Mouse (Mus musculus): ENCODE results near the gene Dock4. TPM values are rescaled to one million over a fixed set of nuclear protein-coding genes. Genes with fewer than 3 reads are reported as not detected.

Dock4 gene
- polyA plus RNA-seq, 1 experiment from 2014 or later: 34.6 TPM

DNA sequence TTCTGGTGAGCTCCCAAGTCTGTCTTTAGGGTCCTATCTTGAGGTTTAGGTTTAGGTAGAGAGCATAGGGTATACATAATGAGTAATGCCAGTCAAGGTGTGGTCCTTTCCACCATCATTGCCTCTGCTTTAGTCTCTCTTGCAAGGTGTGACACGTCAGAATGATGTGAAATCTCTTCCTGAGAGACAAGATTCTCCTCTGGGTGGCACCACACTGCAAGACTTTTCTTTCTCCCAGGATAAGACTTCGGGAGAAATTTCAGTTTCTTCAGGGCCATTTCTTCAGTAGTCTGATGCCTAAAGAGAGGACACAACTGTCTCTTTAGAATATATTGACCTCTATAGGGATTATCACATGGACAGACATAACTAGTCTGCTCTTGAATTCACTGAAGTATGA lies 282.6 kb downstream of the Dock4 start:
- H3K9ac ChIP-seq (replicated peaks): no peak overlapping the region
- H3K4me1 ChIP-seq: no peaks in the 10 kb centered on the region
- H3K27me3 ChIP-seq (replicated peaks): no peaks in the 10 kb centered on the region
- H3K36me3 ChIP-seq: peaks cover 10% of the 10 kb centered on the region; the same call in 1 of the 2 replicates
- no peak overlapping the region for H3K4me2 ChIP-seq
- 78% methylated on average over 2 of the region's 2 CpGs for WGBS
- no peak overlapping the region for H3K27ac ChIP-seq (replicated peaks)
- ATAC-seq (ENCODE audit: low FRiP score): no peak
- no peak overlapping the region for H3K4me3 ChIP-seq (replicated peaks)
- H3K9me3 ChIP-seq (replicated peaks): no peaks in the 10 kb centered on the region

DNA sequence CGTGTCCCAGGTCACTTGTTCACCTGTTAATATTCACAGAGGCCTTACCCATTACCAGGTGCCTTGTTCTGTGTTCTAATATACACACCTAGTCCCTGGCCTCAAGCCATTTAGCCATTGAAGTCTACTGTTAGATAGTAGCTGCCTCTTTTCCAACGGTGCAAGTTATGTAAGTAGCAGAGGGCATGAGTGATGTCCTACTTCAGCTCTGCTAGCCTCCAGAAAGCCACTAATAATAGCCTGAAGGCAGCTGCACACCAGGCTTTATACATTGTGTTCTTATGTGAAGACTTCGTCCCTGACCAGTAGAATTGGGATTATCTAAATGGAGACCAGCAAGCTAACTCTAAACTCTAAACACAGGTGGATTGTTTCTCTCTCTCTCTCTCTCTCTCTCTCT lies 285.0 kb downstream of the Dock4 start:
- H3K9me3 ChIP-seq (replicated peaks): no peaks in the 10 kb centered on the region
- WGBS: 81% methylated on average over 3 of the region's 3 CpGs
- no peak overlapping the region for H3K9ac ChIP-seq (replicated peaks)
- ATAC-seq (ENCODE audit: low FRiP score): no peak
- no peaks in the 10 kb centered on the region for H3K4me1 ChIP-seq
- H3K4me2 ChIP-seq: no peak overlapping the region
- peaks cover 12% of the 10 kb centered on the region; the same call in 1 of the 2 replicates for H3K36me3 ChIP-seq
- H3K27ac ChIP-seq (replicated peaks): no peak overlapping the region
- no peak overlapping the region for H3K4me3 ChIP-seq (replicated peaks)
- no peaks in the 10 kb centered on the region for H3K27me3 ChIP-seq (replicated peaks)

DNA sequence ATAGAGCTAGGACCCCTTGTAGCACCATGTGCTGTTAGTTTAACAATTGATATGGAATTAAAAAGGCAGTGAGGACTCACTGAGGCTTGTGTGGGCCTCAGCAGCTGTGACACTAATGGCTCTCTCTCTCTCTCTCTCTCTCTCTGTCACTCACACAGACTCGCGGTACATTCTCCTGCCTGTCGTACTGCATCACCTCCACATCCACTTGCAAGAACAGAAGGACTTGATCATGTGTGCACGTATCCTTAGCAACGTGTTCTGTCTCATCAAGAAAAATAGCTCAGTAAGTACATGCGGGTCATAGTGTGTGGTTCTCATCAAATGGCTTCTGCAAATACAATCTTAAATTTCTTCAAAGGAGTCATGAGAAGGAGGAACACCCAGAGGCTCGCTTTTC lies 299.7 kb downstream of the Dock4 start:
- Histone ChIP-seq H3K4me2 (no peak overlapping the region), H3K4me1 (no peaks in the 10 kb centered on the region), H3K9me3 (replicated peaks) (no peaks in the 10 kb centered on the region), H3K27me3 (replicated peaks) (no peaks in the 10 kb centered on the region), H3K9ac (replicated peaks) (no peak overlapping the region), H3K36me3 (0 out of 2 replicates have a peak, but pooled peaks cover 9% of the 10 kb centered on the region), H3K27ac (replicated peaks) (no peak overlapping the region), H3K4me3 (replicated peaks) (no peak overlapping the region)
- 79% methylated on average over 7 of the region's 7 CpGs for WGBS
- ATAC-seq (ENCODE audit: low FRiP score): no peak

- Histone ChIP-seq H3K36me3 (0 out of 2 replicates have a peak, but pooled peaks cover 9% of the 10 kb centered on the region), H3K4me1 (no peaks in the 10 kb centered on the region), H3K27me3 (replicated peaks) (no peaks in the 10 kb centered on the region), H3K4me3 (replicated peaks) (no peak overlapping the region), H3K9ac (replicated peaks) (no peak overlapping the region), H3K27ac (replicated peaks) (no peak overlapping the region), H3K4me2 (no peak overlapping the region), H3K9me3 (replicated peaks) (no peaks in the 10 kb centered on the region)
- no peak for ATAC-seq (ENCODE audit: low FRiP score)
- WGBS: 85% methylated on average over 3 of the region's 3 CpGs
These were observed 300.3 kb downstream of the Dock4 start for GRCm38 (mm10) chr12:40746081-40746480.

DNA sequence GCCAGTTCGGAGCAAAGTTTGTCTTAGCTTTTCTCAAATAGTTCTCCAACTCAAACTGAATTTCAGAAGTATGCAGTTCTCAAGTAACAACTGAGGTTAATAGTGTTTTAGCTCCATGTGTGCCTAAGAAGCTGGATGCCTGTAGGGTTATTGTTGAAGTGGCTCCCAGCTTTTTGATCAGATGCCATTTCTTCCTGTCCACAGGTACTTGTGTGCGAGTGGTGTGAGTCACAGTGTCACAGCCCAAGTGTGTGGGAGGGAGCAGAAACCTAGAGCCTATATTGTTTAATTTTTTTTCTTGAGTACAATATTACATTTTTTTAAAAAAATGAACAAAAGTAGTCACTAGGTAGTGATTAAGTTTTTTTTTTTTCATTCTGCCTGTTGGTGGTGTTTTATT lies 313.5 kb downstream of the Dock4 start:
- Histone ChIP-seq H3K27me3 (replicated peaks) (no peaks in the 10 kb centered on the region), H3K27ac (replicated peaks) (no peak overlapping the region), H3K4me1 (no peaks in the 10 kb centered on the region), H3K4me3 (replicated peaks) (no peak overlapping the region), H3K9me3 (replicated peaks) (no peaks in the 10 kb centered on the region), H3K9ac (replicated peaks) (no peak overlapping the region), H3K36me3 (no peaks in the 10 kb centered on the region; the same call in 1 of the 2 replicates), H3K4me2 (no peak overlapping the region)
- ATAC-seq (ENCODE audit: low FRiP score): no peak
- WGBS: 96% methylated on average over 2 of the region's 2 CpGs

- Histone ChIP-seq H3K4me2 (no peak overlapping the region), H3K4me3 (replicated peaks) (no peak overlapping the region), H3K27me3 (replicated peaks) (no peaks in the 10 kb centered on the region), H3K9ac (replicated peaks) (no peak overlapping the region), H3K4me1 (no peaks in the 10 kb centered on the region), H3K27ac (replicated peaks) (no peak overlapping the region), H3K36me3 (peaks cover 5% of the 10 kb centered on the region; the same call in 1 of the 2 replicates), H3K9me3 (replicated peaks) (no peaks in the 10 kb centered on the region)
- no peak for ATAC-seq (ENCODE audit: low FRiP score)
- 38% methylated on average over 8 of the region's 8 CpGs for WGBS
These were observed 321.6 kb downstream of the Dock4 start for GRCm38 (mm10) chr12:40767258-40767816.

DNA sequence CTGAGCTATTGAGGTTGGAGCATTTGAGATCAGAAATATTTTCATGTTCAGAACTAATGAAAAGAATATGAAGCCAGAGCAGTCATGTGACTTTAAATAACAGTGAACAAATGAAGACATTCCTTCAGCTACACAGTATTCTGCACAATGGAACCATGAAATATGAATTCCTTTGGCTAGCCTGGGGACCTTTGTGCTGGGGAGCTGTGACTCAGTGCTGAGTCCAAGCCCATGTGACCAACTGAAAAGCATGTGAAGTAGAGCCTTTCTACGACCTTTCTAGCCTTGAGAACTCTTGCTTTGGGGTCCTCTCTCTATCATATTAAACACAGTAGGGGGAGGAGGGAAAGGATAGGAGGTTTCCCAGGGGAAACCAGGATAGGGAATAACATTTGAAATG lies 327.3 kb downstream of the Dock4 start:
- 81% methylated on average over 1 of the region's 1 CpGs for WGBS

GRCm38 (mm10) chr12:40781554-40781953 lies 335.8 kb downstream of the Dock4 start:
- Histone ChIP-seq H3K4me3 (replicated peaks) (no peak overlapping the region), H3K27me3 (replicated peaks) (no peaks in the 10 kb centered on the region), H3K27ac (replicated peaks) (no peak overlapping the region), H3K4me2 (no peak overlapping the region), H3K4me1 (no peaks in the 10 kb centered on the region), H3K9ac (replicated peaks) (no peak overlapping the region), H3K9me3 (replicated peaks) (no peaks in the 10 kb centered on the region), H3K36me3 (peaks cover 4% of the 10 kb centered on the region)
- 92% methylated on average over 6 of the region's 6 CpGs for WGBS
- ATAC-seq (ENCODE audit: low FRiP score): no peak

More for the DNA sequence above, 327.3 kb downstream of the Dock4 start:
- ATAC-seq (ENCODE audit: low FRiP score): no peak
- Histone ChIP-seq H3K4me2 (no peak overlapping the region), H3K4me1 (no peaks in the 10 kb centered on the region), H3K9me3 (replicated peaks) (no peaks in the 10 kb centered on the region), H3K27ac (replicated peaks) (no peak overlapping the region), H3K27me3 (replicated peaks) (no peaks in the 10 kb centered on the region), H3K9ac (replicated peaks) (no peak overlapping the region), H3K36me3 (no peaks in the 10 kb centered on the region), H3K4me3 (replicated peaks) (no peak overlapping the region)

DNA sequence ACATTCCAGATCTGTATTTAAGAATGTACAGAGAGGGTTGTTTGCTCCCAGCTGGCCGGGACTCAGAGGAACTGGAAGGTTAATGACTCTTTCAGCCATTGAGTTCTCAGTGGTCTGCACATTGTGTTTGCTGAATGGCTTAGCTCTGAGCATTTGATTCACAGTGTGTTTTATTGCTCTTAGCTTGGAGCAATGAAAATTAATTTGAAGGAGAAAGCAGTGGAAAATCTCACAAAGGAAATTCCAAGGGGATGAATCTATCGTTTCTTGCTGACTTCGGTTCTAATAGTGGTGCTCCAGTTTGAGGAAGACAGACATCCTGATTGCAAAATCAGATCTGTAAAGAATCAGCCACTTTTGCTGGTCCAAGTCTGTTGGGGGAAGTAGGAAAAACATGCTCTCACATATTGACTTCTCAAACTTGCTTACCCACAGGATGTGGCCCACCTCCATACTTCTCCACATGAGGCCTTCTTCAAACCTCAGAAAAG lies 342.9 kb downstream of the Dock4 start:
- Histone ChIP-seq H3K9me3 (replicated peaks) (no peaks in the 10 kb centered on the region), H3K4me3 (replicated peaks) (no peak overlapping the region), H3K36me3 (no peaks in the 10 kb centered on the region), H3K4me1 (peaks cover 23% of the 10 kb centered on the region), H3K27ac (replicated peaks) (peak overlapping the region; percentile 51), H3K9ac (replicated peaks) (no peak overlapping the region), H3K4me2 (no peak overlapping the region), H3K27me3 (replicated peaks) (no peaks in the 10 kb centered on the region)
- no peak for ATAC-seq (ENCODE audit: low FRiP score)
- 5% methylated on average over 3 of the region's 3 CpGs for WGBS

GRCm38 (mm10) chr12:40789379-40790361 lies 343.9 kb downstream of the Dock4 start:
- Histone ChIP-seq H3K4me2 (no peak overlapping the region), H3K4me3 (replicated peaks) (no peak overlapping the region), H3K36me3 (no peaks in the 10 kb centered on the region), H3K4me1 (peaks cover 26% of the 10 kb centered on the region), H3K27ac (replicated peaks) (no peak overlapping the region), H3K9me3 (replicated peaks) (no peaks in the 10 kb centered on the region), H3K27me3 (replicated peaks) (no peaks in the 10 kb centered on the region), H3K9ac (replicated peaks) (no peak overlapping the region)
- ATAC-seq (ENCODE audit: low FRiP score): no peak
- 31% methylated on average over 10 of the region's 10 CpGs for WGBS

DNA sequence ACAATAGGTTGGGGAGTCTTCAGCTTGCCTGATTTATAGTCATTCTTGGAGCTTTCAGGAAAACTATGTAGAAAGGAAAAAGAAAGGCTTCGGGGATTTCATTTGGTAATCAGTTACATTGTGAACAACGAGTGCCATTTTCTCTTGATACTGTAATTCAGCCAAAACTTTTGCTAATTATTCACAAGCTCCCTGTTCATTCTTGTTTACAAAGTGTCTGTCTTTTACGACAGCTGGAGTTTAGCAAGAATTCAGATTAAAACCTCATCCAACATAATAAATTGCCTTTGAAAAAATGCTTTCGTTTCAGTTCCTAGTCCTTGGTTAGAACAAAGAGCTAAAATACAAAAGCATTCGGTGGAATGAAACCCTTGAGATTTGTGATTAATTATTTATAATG lies 345.5 kb downstream of the Dock4 start:
- no peak overlapping the region for H3K27ac ChIP-seq (replicated peaks)
- ATAC-seq (ENCODE audit: low FRiP score): no peak
- H3K9ac ChIP-seq (replicated peaks): no peak overlapping the region
- no peak overlapping the region for H3K4me2 ChIP-seq
- no peaks in the 10 kb centered on the region for H3K27me3 ChIP-seq (replicated peaks)
- H3K9me3 ChIP-seq (replicated peaks): no peaks in the 10 kb centered on the region
- no peak overlapping the region for H3K4me3 ChIP-seq (replicated peaks)
- H3K4me1 ChIP-seq: peaks cover 26% of the 10 kb centered on the region
- H3K36me3 ChIP-seq: no peaks in the 10 kb centered on the region
- whole genome bisulfite sequencing: 25% methylated on average over 5 of the region's 5 CpGs

DNA sequence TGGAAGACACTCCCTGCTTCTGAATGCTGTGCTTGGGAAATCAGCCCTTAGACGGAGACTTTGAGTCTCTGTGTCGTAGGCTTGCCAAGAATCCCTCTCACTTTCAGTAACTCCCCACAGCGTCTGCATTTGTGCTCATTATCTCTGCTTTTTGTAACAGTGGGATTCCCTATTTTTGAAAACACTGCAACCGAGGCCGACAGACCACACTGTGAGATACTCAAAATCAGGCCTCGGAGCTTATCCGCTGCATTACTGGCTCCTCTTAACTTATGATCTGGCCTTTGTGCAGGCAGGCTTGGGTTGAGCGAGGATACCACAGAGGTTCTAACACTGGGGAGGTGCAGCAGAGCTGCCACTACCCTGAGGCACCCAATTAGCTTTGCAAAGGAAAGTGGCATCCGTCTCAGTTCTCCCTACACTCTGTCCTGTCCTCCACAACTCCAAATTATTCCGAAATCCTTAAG lies 346.5 kb downstream of the Dock4 start:
- H3K4me2 ChIP-seq: no peak overlapping the region
- H3K27ac ChIP-seq (replicated peaks): no peak overlapping the region
- H3K36me3 ChIP-seq: no peaks in the 10 kb centered on the region
- WGBS: 28% methylated on average over 10 of the region's 10 CpGs
- peaks cover 32% of the 10 kb centered on the region for H3K4me1 ChIP-seq
- H3K9me3 ChIP-seq (replicated peaks): no peaks in the 10 kb centered on the region
- no peak for ATAC-seq (ENCODE audit: low FRiP score)
- H3K9ac ChIP-seq (replicated peaks): no peak overlapping the region
- H3K4me3 ChIP-seq (replicated peaks): no peak overlapping the region
- H3K27me3 ChIP-seq (replicated peaks): no peaks in the 10 kb centered on the region
